Mouse (Mus musculus) ES-E14 (cell line): ENCODE measurements around the gene Gm16381. TPM values are rescaled to one million over a fixed set of nuclear protein-coding genes. Genes with fewer than 3 reads are reported as not detected.
"Not testable (repeated sequence)": the region's sequence is repeated elsewhere in the genome, so short reads cannot be mapped to it uniquely, and the experiment has no call there.

Experiments used
- DNase-seq: peaks from one replicate; pipeline ENCODE4 v3.0.0-alpha.2; 2013; ENCODE audit warnings: low read depth, low spot score
- H3K27ac ChIP-seq: 2 replicates; pipeline ENCODE4 v1.5.1; 2012; ENCODE audit warnings: low read depth, mild to moderate bottlenecking, low read length, moderate library complexity, mixed read lengths; ENCODE audit not compliant: poor library complexity, insufficient read depth, severe bottlenecking
- H3K36me3 ChIP-seq: 2 replicates; pipeline ENCODE4 v1.6.1; 2012; ENCODE audit warnings: mild to moderate bottlenecking, low read length, moderate library complexity, mixed read lengths; ENCODE audit not compliant: control insufficient read depth, poor library complexity, insufficient read depth, severe bottlenecking
- H3K4me1 ChIP-seq, 2 experiments: fragments of 150-350 bp in 1 of 2; sonication (generic) in 1 of 2; 2 replicates each; pipeline ENCODE4 v1.6.1; 2012; ENCODE audit warnings: low read length in 2 of 2, mild to moderate bottlenecking in 1 of 2, mixed read lengths in 1 of 2; ENCODE audit not compliant: control insufficient read depth in 2 of 2, insufficient read depth in 2 of 2, poor library complexity in 1 of 2
- H3K4me3 ChIP-seq, 2 experiments: fragments of 150-350 bp in 1 of 2; sonication (generic) in 1 of 2; 2 replicates each; pipeline ENCODE4 v1.5.1; 2012; ENCODE audit warnings: low read length in 2 of 2, low read depth in 1 of 2, mild to moderate bottlenecking in 1 of 2, mixed read lengths in 1 of 2; ENCODE audit not compliant: insufficient read depth in 1 of 2, poor library complexity in 1 of 2, severe bottlenecking in 1 of 2
- H3K9ac ChIP-seq: 2 replicates; pipeline ENCODE4 v1.6.1; 2012; ENCODE audit warnings: low read depth, mild to moderate bottlenecking, low read length, mixed read lengths; ENCODE audit not compliant: poor library complexity, insufficient read depth, severe bottlenecking
- H3K9me3 ChIP-seq: fragments of 150-350 bp; sonication (generic); 2 replicates; pipeline ENCODE4 v1.6.1; 2012; ENCODE audit warnings: low read depth, mild to moderate bottlenecking, low read length; ENCODE audit not compliant: control insufficient read depth, insufficient read depth
- in situ Hi-C, 2 experiments: fragments of 600-800 bp; cut with MboI; formaldehyde crosslinking; loops; one replicate each; pipeline ENCODE4 v1.15.1; 2025; ENCODE audit warnings: low sequenced_read_pairs in 2 of 2, inconsistent platforms in 1 of 2; ENCODE audit not compliant: unreplicated experiment in 2 of 2
- total RNA-seq: library from RNA; depleted of rRNA; stranded (reverse); fragments of 300-350 nt; gene quantifications from 2 replicates; pipeline ENCODE4 v1.2.3, GENCODE M21; 2012; rRNA removed

The Gm16381 gene
- total RNA-seq, result not detected in 2 replicates

- H3K9ac ChIP-seq, H3K36me3 ChIP-seq, H3K9me3 ChIP-seq, DNase-seq, H3K27ac ChIP-seq, H3K4me1 ChIP-seq, in situ Hi-C loops, H3K4me3 ChIP-seq: not testable (repeated sequence)
Observed at GRCm38 (mm10) chr12:87644520-87644919, at the start of gene Gm16381. Gm16381 (minus strand) TSS chr12:87644620.

- H3K36me3 ChIP-seq, H3K27ac ChIP-seq, in situ Hi-C loops, H3K9me3 ChIP-seq, DNase-seq, H3K4me3 ChIP-seq, H3K4me1 ChIP-seq, H3K9ac ChIP-seq: not testable (repeated sequence)
Observed at GRCm38 (mm10) chr12:87652916-87653703, 8.7 kb upstream of the Gm16381 start.

DNA sequence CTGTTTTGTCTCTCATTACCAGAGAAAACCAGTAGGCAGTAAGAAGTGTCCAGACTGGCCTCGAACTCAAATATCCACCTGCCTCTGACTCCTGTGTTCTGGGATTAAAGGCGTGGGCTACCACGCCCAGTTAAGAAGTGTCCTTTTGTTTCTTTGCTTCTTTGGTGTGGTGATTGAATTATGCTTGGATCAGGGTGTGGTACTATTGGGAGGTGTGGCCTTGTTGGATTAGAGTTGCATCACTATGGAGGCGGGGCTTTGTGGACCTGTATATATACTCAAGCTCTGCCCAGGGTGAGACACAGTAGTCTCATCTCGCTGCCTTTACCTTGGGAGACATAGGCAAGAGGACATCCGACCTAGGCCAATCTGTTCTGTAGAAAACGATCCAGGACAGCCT lies 25.9 kb downstream of the Gm16381 start, which contains the start of gene Gm4027:
Gene Gm4027, plus strand, starts transcription at position 301 of the 400 bp plus-strand sequence.
- H3K36me3 ChIP-seq, H3K27ac ChIP-seq, DNase-seq, H3K4me1 ChIP-seq, H3K9ac ChIP-seq, H3K4me3 ChIP-seq, in situ Hi-C loops, H3K9me3 ChIP-seq: not testable (repeated sequence)

- DNase-seq, H3K4me3 ChIP-seq, in situ Hi-C loops, H3K9me3 ChIP-seq, H3K9ac ChIP-seq, H3K36me3 ChIP-seq, H3K4me1 ChIP-seq, H3K27ac ChIP-seq: not testable (repeated sequence)
Observed at GRCm38 (mm10) chr12:87602388-87602787, 42.0 kb downstream of the Gm16381 start, which contains the start of gene Oog1. Oog1 (plus strand) TSS chr12:87602688.

- DNase-seq, in situ Hi-C loops: not testable (repeated sequence)
Observed at GRCm38 (mm10) chr12:87601388-87601787, 43.0 kb downstream of the Gm16381 start.

More at GRCm38 (mm10) chr12:87601388-87601787, 43.0 kb downstream of the Gm16381 start:
- H3K9me3 ChIP-seq, H3K4me1 ChIP-seq, H3K36me3 ChIP-seq, H3K27ac ChIP-seq, H3K4me3 ChIP-seq, H3K9ac ChIP-seq: not testable (repeated sequence)

Other genes starting within 250 kb of the Gm16381 start
- 124 and 175 TPM in 2 replicates for gene Slirp, start 200.7 kb downstream of the Gm16381 start, total RNA-seq
- gene Alkbh1, start 200.6 kb downstream of the Gm16381 start, total RNA-seq, result 90.0 and 116 TPM in 2 replicates
- gene Snw1, start 172.3 kb downstream of the Gm16381 start, total RNA-seq, result 70.3 and 85.1 TPM in 2 replicates
- gene Gm5788, start 149.9 kb downstream of the Gm16381 start, total RNA-seq, result 6.4 and 8.2 TPM in 2 replicates
- 21.0 and 24.1 TPM in 2 replicates for gene Gm8300, start 130.3 kb downstream of the Gm16381 start, total RNA-seq
- 0.13 TPM in 1 of 2 replicates, not detected in the other for gene Oog1, start 41.9 kb downstream of the Gm16381 start, total RNA-seq
- 22.2 and 29.9 TPM in 2 replicates for gene Gm4027, start 25.8 kb downstream of the Gm16381 start, total RNA-seq
- gene Gm21319, start 131.1 kb upstream of the Gm16381 start, total RNA-seq, result 0.36 and 0.48 TPM in 2 replicates
- gene Gm21936, start 150.9 kb upstream of the Gm16381 start, total RNA-seq, result 8.9 and 15.6 TPM in 2 replicates
- 2.5 and 2.8 TPM in 2 replicates for gene BB287469, start 172.0 kb upstream of the Gm16381 start, total RNA-seq
- gene Gm2001, start 197.7 kb upstream of the Gm16381 start, total RNA-seq, result not detected in 2 replicates
- 38.6 and 44.0 TPM in 2 replicates for gene Gm2016, start 229.5 kb upstream of the Gm16381 start, total RNA-seq